Mouse (Mus musculus): ENCODE measurements around the gene Kcnh4.
A peak's percentile ranks its signal among the peaks of the same experiment; 100 is the strongest.

Kcnh4 gene

GRCm38 (mm10) chr11:100766726-100767125, 7.0 kb upstream of the Kcnh4 start:
- no peak for DNase-seq (ENCODE audit: low read depth, low spot score)

GRCm38 (mm10) chr11:100762831-100763230, 3.1 kb upstream of the Kcnh4 start, which contains the start of gene Hcrt:
Gene Hcrt (minus strand): TSS chr11:100762931.
- no peak for DNase-seq (ENCODE audit: low read depth, low spot score)

GRCm38 (mm10) chr11:100761547-100762045, 1.9 kb upstream of the Kcnh4 start:
- DNase-seq (ENCODE audit: low read depth, low spot score), result peak; percentile 81

GRCm38 (mm10) chr11:100758707-100759610, 783 bp downstream of the Kcnh4 start:
- peak; percentile 78 for DNase-seq (ENCODE audit: low read depth, low spot score)

DNA sequence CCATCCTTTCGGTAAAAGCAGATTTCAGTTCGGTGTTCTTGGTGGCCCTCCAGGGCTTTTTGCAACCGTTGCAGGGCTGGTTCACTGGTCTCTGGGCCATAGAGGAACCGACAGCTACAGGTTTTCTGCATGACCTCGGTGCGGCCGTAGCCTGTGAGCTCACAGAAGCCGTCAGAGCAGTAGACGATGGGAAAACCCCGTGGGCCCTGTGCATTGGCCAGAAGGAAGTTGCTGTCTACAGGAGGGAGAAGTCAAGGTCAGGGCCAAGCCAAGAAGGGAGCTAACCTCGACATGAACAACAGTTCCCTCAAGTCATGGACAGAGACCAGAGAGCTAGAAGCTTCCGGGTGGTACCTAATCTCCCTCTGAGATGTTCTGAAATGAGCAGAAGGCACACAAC, 2.2 kb downstream of the Kcnh4 start:
- DNase-seq (ENCODE audit: low read depth, low spot score), result no peak

- no peak for DNase-seq (ENCODE audit: low read depth, low spot score)
Measured at GRCm38 (mm10) chr11:100756476-100756875, 3.3 kb downstream of the Kcnh4 start.

DNA sequence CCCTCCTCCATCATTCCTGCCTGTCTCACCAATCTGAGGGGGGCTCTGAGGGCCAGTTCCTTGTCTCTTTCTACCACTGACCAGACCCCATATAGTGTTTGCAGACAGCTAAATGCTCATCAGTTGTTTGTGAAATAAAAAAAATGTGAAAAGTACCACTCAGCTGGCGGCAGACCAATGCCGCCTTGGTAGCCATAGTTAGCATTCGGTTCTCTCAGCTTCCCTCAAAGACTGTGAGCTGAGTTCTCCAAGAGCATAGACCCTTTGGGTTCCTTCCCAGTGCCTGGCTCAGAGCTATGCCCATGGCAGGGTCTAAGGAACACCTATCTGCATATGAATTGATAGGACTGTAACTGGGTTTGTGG, 5.1 kb downstream of the Kcnh4 start:
- no peak for DNase-seq (ENCODE audit: low read depth, low spot score)

- DNase-seq (ENCODE audit: low read depth, low spot score), result no peak
Measured at GRCm38 (mm10) chr11:100754021-100754692, 5.6 kb downstream of the Kcnh4 start.

DNA sequence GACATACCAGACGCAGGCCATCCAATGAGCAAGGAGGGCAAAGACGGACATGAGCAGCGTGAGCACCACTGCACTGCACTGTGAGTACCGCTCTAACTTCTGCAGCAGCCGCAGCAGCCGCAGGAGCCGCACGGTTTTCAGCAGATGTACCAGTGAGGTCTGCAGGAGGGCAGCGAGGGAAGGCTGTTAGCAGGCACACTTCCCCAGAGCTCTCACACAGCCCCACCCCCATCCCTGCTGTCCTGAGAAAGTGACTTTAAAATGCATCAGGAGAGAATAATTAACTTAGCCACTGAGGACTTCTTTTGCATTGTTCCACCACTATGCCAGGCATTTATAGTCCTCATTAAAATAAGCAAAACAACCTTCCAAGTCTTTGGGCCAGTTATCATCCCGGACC, 7.4 kb downstream of the Kcnh4 start:
- no peak for DNase-seq (ENCODE audit: low read depth, low spot score)

GRCm38 (mm10) chr11:100750127-100750526, 9.6 kb downstream of the Kcnh4 start:
- DNase-seq (ENCODE audit: low read depth, low spot score), result no peak

GRCm38 (mm10) chr11:100749469-100749868, 10.3 kb downstream of the Kcnh4 start:
- no peak for DNase-seq (ENCODE audit: low read depth, low spot score)

DNA sequence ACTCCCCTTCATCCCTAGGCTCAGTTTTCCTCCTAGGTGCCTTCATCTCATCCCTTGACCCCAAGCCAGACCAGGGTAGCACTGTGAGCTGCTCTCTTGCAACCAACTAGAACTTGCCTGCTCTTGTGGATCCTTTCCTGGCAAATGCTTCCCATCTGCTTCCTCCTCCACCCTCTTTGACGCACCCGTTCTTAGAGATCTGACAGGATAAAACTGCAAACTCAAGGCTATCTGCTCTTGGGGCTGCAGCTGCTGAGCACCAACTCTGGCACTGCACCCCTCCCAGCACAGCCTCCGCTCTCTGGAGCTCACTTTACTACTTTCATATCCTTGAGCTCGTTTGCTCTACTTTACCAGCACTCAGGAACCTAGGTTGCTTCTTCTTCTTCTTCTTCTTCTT, 11.1 kb downstream of the Kcnh4 start:
- no peak for DNase-seq (ENCODE audit: low read depth, low spot score)

GRCm38 (mm10) chr11:100747114-100747513, 12.6 kb downstream of the Kcnh4 start:
- no peak for DNase-seq (ENCODE audit: low read depth, low spot score)

DNA sequence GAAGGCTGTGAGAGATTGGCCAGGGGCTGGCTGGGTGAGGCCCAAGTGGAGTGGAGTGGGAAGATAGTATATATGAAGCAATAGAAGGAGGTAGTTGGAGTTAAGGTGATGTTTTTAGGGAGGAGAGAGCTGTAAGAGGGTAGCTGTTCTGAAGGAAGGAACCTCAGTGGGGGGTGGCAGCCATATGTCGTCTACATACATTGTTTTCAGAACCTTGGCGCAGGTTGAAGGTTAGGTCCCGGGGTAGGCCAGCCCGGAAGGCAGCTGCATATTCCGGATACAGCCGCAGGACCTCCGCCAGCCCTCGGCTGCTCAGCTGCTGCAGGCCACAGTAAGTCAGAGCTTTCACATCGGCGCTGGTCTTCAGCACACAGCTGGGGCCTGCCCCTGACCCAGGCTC, 13.2 kb downstream of the Kcnh4 start:
- no peak for DNase-seq (ENCODE audit: low read depth, low spot score)

DNA sequence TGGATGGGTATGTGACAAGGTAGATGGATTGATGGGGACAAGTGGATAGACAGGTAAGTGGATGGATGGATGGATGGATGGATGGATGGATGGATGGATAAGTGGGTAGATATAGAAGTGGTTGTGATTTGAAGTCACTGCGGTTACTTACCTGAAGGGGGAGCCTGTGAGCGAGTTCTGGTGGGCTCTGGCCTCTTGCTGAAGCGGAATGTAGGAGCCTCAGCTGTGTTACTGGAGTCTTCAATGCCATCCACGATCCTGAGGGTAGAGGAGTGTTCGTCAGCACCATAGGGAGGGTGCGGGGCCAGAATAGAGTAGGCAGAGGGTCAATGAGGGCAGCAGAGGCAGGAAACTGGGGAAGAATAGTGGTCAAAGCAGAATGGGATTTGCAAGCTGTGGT, 14.7 kb downstream of the Kcnh4 start:
- peak; percentile 61 for DNase-seq (ENCODE audit: low read depth, low spot score)

GRCm38 (mm10) chr11:100741348-100741747, 18.4 kb downstream of the Kcnh4 start:
- DNase-seq (ENCODE audit: low read depth, low spot score), result no peak

- no peak for DNase-seq (ENCODE audit: low read depth, low spot score)
Measured at GRCm38 (mm10) chr11:100738749-100739148, 21.0 kb downstream of the Kcnh4 start.

DNA sequence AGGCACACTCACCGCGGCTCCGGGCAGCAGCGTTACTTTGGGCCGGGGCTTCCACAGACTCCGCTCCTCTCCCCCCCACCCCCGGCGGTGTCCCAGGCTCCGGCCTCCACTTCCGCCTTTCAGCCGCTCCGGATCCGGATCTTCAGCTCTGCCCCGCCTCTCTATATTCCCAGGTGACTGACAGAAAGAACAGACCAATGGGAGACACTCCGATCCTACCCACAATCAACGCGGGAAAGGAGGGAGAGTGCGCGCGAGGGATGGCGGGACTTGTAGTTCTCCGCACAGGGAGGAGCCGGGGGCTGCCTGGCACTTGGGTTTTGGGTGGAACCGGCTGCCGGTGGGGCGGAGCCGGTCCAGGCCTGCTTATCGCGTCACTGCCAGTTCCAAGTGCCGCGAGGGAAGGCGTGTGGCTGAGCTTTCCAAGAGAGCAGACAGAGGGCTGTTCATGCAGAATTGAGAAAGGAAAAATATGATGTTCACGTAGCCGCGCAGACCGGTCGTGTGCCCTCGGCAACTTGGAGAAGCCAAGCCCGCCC, 21.6 kb downstream of the Kcnh4 start, which contains the start of gene Rab5c:
Gene Rab5c (minus strand): TSS at position 150 of the 539 bp plus-strand sequence.
- peak; percentile 99 for DNase-seq (ENCODE audit: low read depth, low spot score)

DNA sequence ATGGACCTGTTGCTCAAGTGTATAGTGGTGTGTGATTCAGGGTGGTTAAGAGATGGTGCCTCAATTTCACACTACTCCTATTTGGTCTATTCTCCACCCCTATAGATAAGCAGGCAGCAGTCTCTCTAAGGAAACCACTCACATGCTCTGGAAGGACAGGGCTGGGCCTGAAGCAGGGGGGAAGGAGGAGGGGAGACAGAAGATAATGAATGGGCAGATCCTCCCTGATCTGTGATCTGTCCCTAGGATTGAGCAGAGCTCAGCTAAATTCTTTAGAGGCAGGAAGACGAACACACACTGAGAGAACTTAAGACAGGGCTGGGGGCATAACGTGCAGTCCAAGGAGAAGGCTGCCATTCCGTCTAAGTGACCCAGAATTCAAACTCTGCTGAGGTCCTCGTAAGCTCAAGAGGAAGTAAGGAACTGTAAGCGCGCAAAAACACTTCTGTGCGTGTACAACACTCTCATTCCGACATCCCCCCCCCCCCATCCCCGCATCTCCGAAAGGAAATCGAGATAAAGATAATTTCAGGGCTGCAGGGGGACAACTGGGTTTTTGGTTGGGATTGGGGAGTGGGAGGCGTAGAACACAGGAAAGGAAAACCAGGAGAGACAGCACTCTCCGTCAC, 22.5 kb downstream of the Kcnh4 start:
- DNase-seq (ENCODE audit: low read depth, low spot score), result no peak

DNA sequence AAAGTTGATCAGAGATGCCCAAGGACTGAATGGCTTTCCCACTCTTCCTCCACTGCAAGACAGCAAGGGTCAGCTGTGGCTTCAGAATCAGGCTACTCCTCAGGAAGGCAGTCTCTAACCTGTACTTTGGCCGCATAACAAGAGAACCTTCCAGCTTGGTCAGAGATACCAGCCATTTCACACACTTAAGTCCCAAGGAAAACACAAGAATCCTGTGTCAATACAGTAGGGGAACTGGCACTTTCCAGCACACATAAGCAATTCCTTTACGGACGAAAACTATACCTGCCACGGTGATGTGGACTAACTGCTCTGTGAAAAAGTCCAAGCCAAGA, 23.0 kb downstream of the Kcnh4 start:
- no peak for DNase-seq (ENCODE audit: low read depth, low spot score)

DNA sequence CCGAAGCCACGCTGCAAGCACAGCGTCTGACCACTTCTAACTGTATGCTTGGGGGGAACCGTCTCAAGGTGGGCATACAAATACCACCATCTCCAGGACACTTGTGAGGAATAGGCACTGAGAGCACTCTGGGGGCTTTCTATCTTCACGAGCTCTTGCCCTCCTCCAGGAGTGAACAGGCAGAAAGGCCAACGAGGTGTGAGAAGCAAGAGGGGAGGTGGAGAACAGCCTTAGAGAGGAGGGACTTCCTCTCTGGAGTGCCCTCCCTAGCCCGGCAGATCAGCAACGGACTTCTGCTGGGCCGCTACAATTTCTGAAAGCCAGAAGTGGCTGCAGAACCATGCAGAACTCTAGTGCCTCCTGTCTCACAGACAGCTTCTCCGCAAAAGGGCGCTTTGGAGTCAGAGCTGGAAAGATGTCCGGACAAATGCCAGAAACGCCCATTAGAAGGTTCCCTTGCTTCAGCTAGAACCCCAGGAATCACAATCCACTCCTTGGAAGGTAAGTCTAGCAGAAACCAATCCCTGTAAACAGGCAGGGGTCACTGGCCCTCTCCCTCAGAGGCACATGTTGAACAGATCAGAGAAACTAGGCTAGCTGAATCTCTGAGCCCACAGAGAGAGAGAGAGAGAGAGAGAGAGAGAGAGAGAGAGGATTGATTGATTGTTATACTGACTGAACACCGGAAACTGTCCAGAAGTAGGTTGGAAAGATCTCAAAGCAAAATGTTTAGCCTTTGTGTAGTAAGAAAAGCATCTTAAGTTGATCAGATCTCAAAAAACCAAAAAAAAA, 23.6 kb downstream of the Kcnh4 start:
- no peak for DNase-seq (ENCODE audit: low read depth, low spot score)
